Mouse (Mus musculus): ENCODE measurements around the gene Ctnna3.
A peak's percentile ranks its signal among the peaks of the same experiment; 100 is the strongest.

Gene Ctnna3

GRCm38 (mm10) chr10:63488346-63488745 is 58.4 kb downstream of the Ctnna3 start:
- DNase-seq (ENCODE audit: low read depth, low spot score) = no peak

- DNase-seq (ENCODE audit: low read depth, low spot score) = no peak
Observed at GRCm38 (mm10) chr10:63523956-63524355, 94.1 kb downstream of the Ctnna3 start.

GRCm38 (mm10) chr10:63526027-63526426 is 96.1 kb downstream of the Ctnna3 start:
- DNase-seq (ENCODE audit: low read depth, low spot score) = no peak

- no peak for DNase-seq (ENCODE audit: low read depth, low spot score)
Observed at GRCm38 (mm10) chr10:63532381-63532780, 102.5 kb downstream of the Ctnna3 start.

GRCm38 (mm10) chr10:63541754-63542153 is 111.9 kb downstream of the Ctnna3 start:
- DNase-seq (ENCODE audit: low read depth, low spot score) = no peak

- no peak for DNase-seq (ENCODE audit: low read depth, low spot score)
Observed at GRCm38 (mm10) chr10:63542493-63542892, 112.6 kb downstream of the Ctnna3 start.

- no peak for DNase-seq (ENCODE audit: low read depth, low spot score)
Observed at GRCm38 (mm10) chr10:63566691-63567090, 136.8 kb downstream of the Ctnna3 start.

- no peak for DNase-seq (ENCODE audit: low read depth, low spot score)
Observed at GRCm38 (mm10) chr10:63571561-63571960, 141.7 kb downstream of the Ctnna3 start.

GRCm38 (mm10) chr10:63572866-63573265 is 143.0 kb downstream of the Ctnna3 start:
- no peak for DNase-seq (ENCODE audit: low read depth, low spot score)

GRCm38 (mm10) chr10:63574100-63574609 is 144.3 kb downstream of the Ctnna3 start:
- DNase-seq (ENCODE audit: low read depth, low spot score) = no peak

GRCm38 (mm10) chr10:63582608-63583007 is 152.7 kb downstream of the Ctnna3 start:
- peak; percentile 51 for DNase-seq (ENCODE audit: low read depth, low spot score)

GRCm38 (mm10) chr10:63583798-63584374 is 154.0 kb downstream of the Ctnna3 start:
- no peak for DNase-seq (ENCODE audit: low read depth, low spot score)

- no peak for DNase-seq (ENCODE audit: low read depth, low spot score)
Observed at GRCm38 (mm10) chr10:63599417-63599816, 169.5 kb downstream of the Ctnna3 start.

GRCm38 (mm10) chr10:63601206-63601605 is 171.3 kb downstream of the Ctnna3 start:
- DNase-seq (ENCODE audit: low read depth, low spot score) = no peak

- DNase-seq (ENCODE audit: low read depth, low spot score) = no peak
Observed at GRCm38 (mm10) chr10:63628546-63628945, 198.6 kb downstream of the Ctnna3 start.

- no peak for DNase-seq (ENCODE audit: low read depth, low spot score)
Observed at GRCm38 (mm10) chr10:63633915-63634314, 204.0 kb downstream of the Ctnna3 start.

GRCm38 (mm10) chr10:63637987-63638386 is 208.1 kb downstream of the Ctnna3 start:
- no peak for DNase-seq (ENCODE audit: low read depth, low spot score)

GRCm38 (mm10) chr10:63647300-63647699 is 217.4 kb downstream of the Ctnna3 start:
- DNase-seq (ENCODE audit: low read depth, low spot score) = no peak

- DNase-seq (ENCODE audit: low read depth, low spot score) = no peak
Observed at GRCm38 (mm10) chr10:63650307-63650706, 220.4 kb downstream of the Ctnna3 start.

- no peak for DNase-seq (ENCODE audit: low read depth, low spot score)
Observed at GRCm38 (mm10) chr10:63652887-63653286, 223.0 kb downstream of the Ctnna3 start.

- DNase-seq (ENCODE audit: low read depth, low spot score) = no peak
Observed at GRCm38 (mm10) chr10:63653571-63653970, 223.7 kb downstream of the Ctnna3 start.

- no peak for DNase-seq (ENCODE audit: low read depth, low spot score)
Observed at GRCm38 (mm10) chr10:63654560-63654959, 224.7 kb downstream of the Ctnna3 start.

GRCm38 (mm10) chr10:63676343-63676742 is 246.4 kb downstream of the Ctnna3 start:
- DNase-seq (ENCODE audit: low read depth, low spot score) = no peak

- DNase-seq (ENCODE audit: low read depth, low spot score) = no peak
Observed at GRCm38 (mm10) chr10:63689233-63689632, 259.3 kb downstream of the Ctnna3 start.

Measured in retina, adult 2 months (tissue).